Mouse (Mus musculus) lung, embryonic 15.5 days (tissue): ENCODE data around the gene Timm17a. TPM values are rescaled to one million over a fixed set of nuclear protein-coding genes. Genes with fewer than 3 reads are reported as not detected.

Experiments
- ATAC-seq: fragments of 200-750 bp; cut with Nextera tagmentation; 2 replicates; pipeline ENCODE4 v1.8.0; 2017; ENCODE audit warnings: moderate number of reproducible peaks, borderline replicate concordance; ENCODE audit not compliant: low FRiP score, low TSS enrichment; ENCODE audit errors: extremely low read depth
- H3K27ac ChIP-seq: fragments of 300-500 bp; sonication (generic); 2 replicates; pipeline ENCODE4 v1.5.1; 2015; ENCODE audit warnings: moderate library complexity, mild to moderate bottlenecking, inconsistent platforms
- H3K27me3 ChIP-seq: fragments of 300-500 bp; sonication (generic); 2 replicates; pipeline ENCODE4 v1.6.1; 2015; ENCODE audit warnings: inconsistent platforms
- H3K36me3 ChIP-seq: fragments of 300-500 bp; sonication (generic); 2 replicates; pipeline ENCODE4 v1.6.1; 2015; ENCODE audit warnings: inconsistent platforms
- H3K4me1 ChIP-seq: fragments of 300-500 bp; sonication (generic); 2 replicates; pipeline ENCODE4 v1.6.1; 2015; ENCODE audit warnings: inconsistent platforms
- H3K4me2 ChIP-seq: fragments of 300-500 bp; sonication (generic); 2 replicates; pipeline ENCODE4 v1.6.1; 2015; ENCODE audit warnings: inconsistent platforms, mild to moderate bottlenecking, moderate library complexity
- H3K4me3 ChIP-seq: fragments of 300-500 bp; sonication (generic); 2 replicates; pipeline ENCODE4 v1.5.1; 2015; ENCODE audit warnings: mild to moderate bottlenecking, inconsistent platforms
- H3K9ac ChIP-seq: fragments of 300-500 bp; sonication (generic); 2 replicates; pipeline ENCODE4 v1.6.1; 2015; ENCODE audit warnings: inconsistent platforms
- H3K9me3 ChIP-seq: fragments of 300-500 bp; sonication (generic); 2 replicates; pipeline ENCODE4 v1.6.1; 2016; ENCODE audit warnings: inconsistent platforms
- WGBS: fragments of 180-500 bp; shearing (Covaris S2); methylation state at CpG from one replicate; pipeline ENCODE4 v1.1.7; 2015; 5-methylcytosine and 5-hydroxymethylcytosine counted together
- polyA plus RNA-seq: library from polyadenylated mRNA; unstranded; fragments of >200 nt; fragmentation: Nextera tagmentation; extraction: Ambion mirVana; gene quantifications from 2 replicates; pipeline ENCODE4 v1.2.1, GENCODE M21; 2015

Timm17a gene
- polyA plus RNA-seq, 1 experiment from 2014 or later = 186 TPM

DNA sequence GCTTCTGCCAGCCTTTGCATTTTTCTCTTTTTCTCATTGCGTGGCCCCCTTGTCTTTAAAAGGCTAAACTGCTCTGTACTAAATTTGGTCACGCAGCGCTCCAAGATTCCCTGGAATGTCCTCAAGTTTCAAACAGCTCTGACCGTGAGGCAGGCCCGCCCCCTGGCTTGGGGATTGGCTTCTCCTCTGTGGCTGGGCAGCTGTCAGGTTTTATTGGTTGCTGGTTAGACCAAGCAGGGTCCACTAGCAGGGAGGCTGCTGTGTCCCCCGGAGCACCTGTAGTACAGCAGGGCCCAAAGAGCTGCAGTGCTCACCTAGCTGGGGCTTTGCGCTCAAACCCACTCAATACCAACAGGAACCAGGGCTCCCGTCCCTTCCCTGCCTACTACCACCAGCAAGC lies 11.0 kb upstream of the Timm17a start, which contains the start of gene Lmod1:
TSS of gene Lmod1 (plus strand) at position 237 of the 400 bp plus-strand sequence.
- H3K9ac ChIP-seq = peak within 1 kb of the TSS; percentile 10; the same call in 1 of the 2 replicates
- WGBS = 9% methylated on average over 8 of the region's 8 CpGs
- H3K9me3 ChIP-seq = no peaks in the 10 kb centered on the region
- no peaks in the 10 kb centered on the region for H3K36me3 ChIP-seq
- H3K4me1 ChIP-seq = peaks cover 5% of the 10 kb centered on the region; the same call in 1 of the 2 replicates
- peak within 1 kb of the TSS; percentile 25 for H3K4me3 ChIP-seq
- H3K27me3 ChIP-seq = 0 out of 2 replicates have a peak, but pooled peaks cover 4% of the 10 kb centered on the region
- peak within 1 kb of the TSS; percentile 76 for H3K27ac ChIP-seq
- peak within 1 kb of the TSS; percentile 48 for H3K4me2 ChIP-seq
- peak; percentile 89 for ATAC-seq

GRCm38 (mm10) chr1:135323367-135323901 lies 9.9 kb upstream of the Timm17a start:
- Histone ChIP-seq H3K9ac (no peak overlapping the region), H3K4me3 (no peak overlapping the region), H3K27me3 (0 out of 2 replicates have a peak, but pooled peaks cover 4% of the 10 kb centered on the region), H3K4me2 (no peak overlapping the region), H3K36me3 (no peaks in the 10 kb centered on the region), H3K4me1 (peaks cover 5% of the 10 kb centered on the region; the same call in 1 of the 2 replicates), H3K9me3 (no peaks in the 10 kb centered on the region), H3K27ac (no peak overlapping the region)
- ATAC-seq = no peak
- WGBS = 69% methylated on average over 7 of the region's 7 CpGs

DNA sequence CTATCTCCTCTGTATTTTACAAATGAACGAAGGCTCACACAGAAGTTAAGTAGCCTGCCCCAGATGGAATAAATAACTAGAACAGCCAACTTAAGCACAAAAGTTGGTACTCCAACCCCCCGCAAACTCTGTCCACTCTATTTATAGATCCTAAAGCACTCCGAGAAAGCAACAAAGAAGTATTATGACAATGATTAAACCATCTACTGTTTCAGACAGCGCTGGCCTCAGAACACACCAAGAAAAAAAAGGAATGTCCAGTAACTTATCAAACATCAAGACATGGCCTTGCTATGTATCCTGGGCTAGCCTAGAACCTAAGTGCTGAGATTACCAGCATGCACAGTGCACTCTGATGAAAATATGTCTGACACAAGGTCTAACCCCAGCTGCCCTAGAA lies 1.4 kb downstream of the Timm17a start:
- Histone ChIP-seq H3K4me2 (peak overlapping the region; percentile 83), H3K9ac (peak overlapping the region; percentile 94; the same call in 1 of the 2 replicates), H3K27me3 (no peaks in the 10 kb centered on the region), H3K9me3 (no peaks in the 10 kb centered on the region), H3K4me3 (peak overlapping the region; percentile 73), H3K36me3 (peaks cover 28% of the 10 kb centered on the region), H3K27ac (no peak overlapping the region), H3K4me1 (peaks cover 22% of the 10 kb centered on the region)
- ATAC-seq = no peak
- 79% methylated on average over 4 of the region's 4 CpGs for WGBS

DNA sequence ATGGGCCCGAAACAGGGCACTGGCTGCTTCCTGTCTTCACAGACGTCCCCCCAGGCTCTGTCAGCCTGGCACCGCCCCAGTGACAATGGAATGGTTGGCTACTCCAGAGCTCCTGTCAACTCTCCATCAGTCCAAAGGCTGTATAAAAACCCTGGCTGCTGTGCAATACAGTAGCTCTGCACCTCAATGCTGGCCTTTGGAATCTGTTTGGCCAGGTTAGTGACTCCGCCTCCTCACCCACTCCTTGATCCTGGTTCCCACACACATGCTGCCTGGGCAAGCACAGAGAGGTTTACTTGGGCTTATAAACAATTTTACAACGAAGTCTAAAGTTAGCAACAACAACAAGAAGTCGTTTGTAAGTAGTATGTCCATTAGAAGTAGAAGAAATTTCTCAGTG lies 2.2 kb downstream of the Timm17a start:
- H3K27ac ChIP-seq = no peak overlapping the region
- no peak overlapping the region for H3K9ac ChIP-seq
- 71% methylated on average over 6 of the region's 6 CpGs for WGBS
- no peak for ATAC-seq
- peaks cover 35% of the 10 kb centered on the region for H3K36me3 ChIP-seq
- H3K4me1 ChIP-seq = peaks cover 22% of the 10 kb centered on the region
- H3K9me3 ChIP-seq = no peaks in the 10 kb centered on the region
- no peaks in the 10 kb centered on the region for H3K27me3 ChIP-seq
- H3K4me2 ChIP-seq = no peak overlapping the region
- H3K4me3 ChIP-seq = no peak overlapping the region

- H3K9ac ChIP-seq = no peak overlapping the region
- no peak for ATAC-seq
- no peak overlapping the region for H3K27ac ChIP-seq
- no peaks in the 10 kb centered on the region for H3K9me3 ChIP-seq
- H3K27me3 ChIP-seq = no peaks in the 10 kb centered on the region
- H3K4me3 ChIP-seq = no peak overlapping the region
- no peaks in the 10 kb centered on the region for H3K4me1 ChIP-seq
- no peak overlapping the region for H3K4me2 ChIP-seq
- WGBS = 69% methylated on average over 5 of the region's 5 CpGs
- H3K36me3 ChIP-seq = peaks cover 13% of the 10 kb centered on the region; the same call in 1 of the 2 replicates
These were observed 22.7 kb downstream of the Timm17a start for GRCm38 (mm10) chr1:135290908-135291307.

DNA sequence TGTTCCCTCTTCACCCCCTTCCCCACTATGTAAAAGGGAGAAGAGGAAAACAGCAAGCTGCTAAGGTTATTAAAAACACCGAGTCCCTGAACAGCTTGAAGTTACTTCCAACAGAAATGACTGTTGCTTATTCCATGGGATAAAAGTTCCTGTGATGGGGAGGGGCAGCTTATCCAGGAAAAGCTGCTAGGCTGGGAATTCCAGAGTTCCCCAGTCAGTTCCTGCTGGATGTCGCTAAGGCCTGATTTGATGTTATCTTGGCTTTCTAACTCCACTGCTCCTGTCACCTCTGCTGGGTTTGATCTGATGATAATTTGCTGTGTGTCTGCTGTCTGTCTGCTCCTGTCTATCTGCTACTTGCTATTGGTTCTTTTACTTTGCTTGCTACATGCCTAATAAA lies 27.3 kb downstream of the Timm17a start:
- no peak overlapping the region for H3K9ac ChIP-seq
- no peaks in the 10 kb centered on the region for H3K36me3 ChIP-seq
- 34% methylated on average over 2 of the region's 2 CpGs for WGBS
- no peak overlapping the region for H3K4me3 ChIP-seq
- H3K27ac ChIP-seq = no peak overlapping the region
- peaks cover 13% of the 10 kb centered on the region for H3K4me1 ChIP-seq
- no peak overlapping the region for H3K4me2 ChIP-seq
- no peaks in the 10 kb centered on the region for H3K9me3 ChIP-seq
- no peak for ATAC-seq
- H3K27me3 ChIP-seq = no peaks in the 10 kb centered on the region

- H3K4me1 ChIP-seq = peaks cover 22% of the 10 kb centered on the region
- H3K27ac ChIP-seq = peak within 1 kb of the TSS; percentile 87
- WGBS = under 1% methylated on average over 39 of the region's 39 CpGs
- H3K4me2 ChIP-seq = peak within 1 kb of the TSS; percentile 82
- no peaks in the 10 kb centered on the region for H3K9me3 ChIP-seq
- H3K9ac ChIP-seq = peak within 1 kb of the TSS; percentile 73
- H3K4me3 ChIP-seq = peak within 1 kb of the TSS; percentile 63
- H3K27me3 ChIP-seq = no peaks in the 10 kb centered on the region
- ATAC-seq = peak; percentile 90
- H3K36me3 ChIP-seq = 0 out of 2 replicates have a peak, but pooled peaks cover 3% of the 10 kb centered on the region
These were observed 29.7 kb downstream of the Timm17a start, which contains the start of gene Rnpep for GRCm38 (mm10) chr1:135283826-135284291. TSS of gene Rnpep (minus strand) at chr1:135284084.

DNA sequence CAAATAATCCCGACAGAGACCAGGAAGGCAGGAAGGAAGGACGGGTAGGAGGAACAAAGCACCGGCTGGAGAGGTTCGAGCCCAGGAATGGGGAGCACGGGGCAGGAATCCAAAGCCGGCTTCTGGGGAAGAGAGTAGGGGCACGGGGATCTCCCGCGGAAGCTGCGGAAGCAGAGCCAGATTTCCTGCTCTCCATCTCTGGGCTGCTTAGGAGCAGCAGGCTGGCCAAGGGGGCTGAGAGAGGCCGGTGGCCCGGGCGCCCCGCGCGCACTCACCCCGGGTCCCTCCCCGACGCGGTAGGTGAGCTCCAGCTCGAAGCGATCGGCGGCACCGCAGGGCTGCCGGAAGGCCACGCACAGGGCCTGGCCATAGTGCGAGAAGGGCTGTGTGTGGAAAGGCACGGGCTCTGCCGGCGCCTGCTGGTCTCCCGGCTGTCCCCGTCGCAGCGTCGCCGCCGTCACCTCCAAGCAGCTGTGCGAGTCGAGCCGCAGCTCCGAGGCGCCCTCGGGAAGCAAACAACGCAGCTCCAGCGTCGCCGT lies 30.2 kb downstream of the Timm17a start:
- Histone ChIP-seq H3K9ac (peak overlapping the region; percentile 73), H3K4me2 (peak overlapping the region; percentile 82), H3K27me3 (no peaks in the 10 kb centered on the region), H3K36me3 (peaks cover 7% of the 10 kb centered on the region; the same call in 1 of the 2 replicates), H3K27ac (peak overlapping the region; percentile 87), H3K4me3 (peak overlapping the region; percentile 63), H3K4me1 (peaks cover 22% of the 10 kb centered on the region), H3K9me3 (no peaks in the 10 kb centered on the region)
- under 1% methylated on average over 48 of the region's 48 CpGs for WGBS
- peak; percentile 65; the same call in 1 of the 2 replicates for ATAC-seq

- Histone ChIP-seq H3K27me3 (no peaks in the 10 kb centered on the region), H3K4me1 (peaks cover 22% of the 10 kb centered on the region), H3K9ac (peak overlapping the region; percentile 73), H3K4me2 (peak overlapping the region; percentile 82), H3K36me3 (peaks cover 14% of the 10 kb centered on the region), H3K27ac (peak overlapping the region; percentile 87), H3K4me3 (peak overlapping the region; percentile 63), H3K9me3 (no peaks in the 10 kb centered on the region)
- 25% methylated on average over 13 of the region's 13 CpGs for WGBS
- ATAC-seq = no peak
These were observed 30.9 kb downstream of the Timm17a start for GRCm38 (mm10) chr1:135282536-135283286.

DNA sequence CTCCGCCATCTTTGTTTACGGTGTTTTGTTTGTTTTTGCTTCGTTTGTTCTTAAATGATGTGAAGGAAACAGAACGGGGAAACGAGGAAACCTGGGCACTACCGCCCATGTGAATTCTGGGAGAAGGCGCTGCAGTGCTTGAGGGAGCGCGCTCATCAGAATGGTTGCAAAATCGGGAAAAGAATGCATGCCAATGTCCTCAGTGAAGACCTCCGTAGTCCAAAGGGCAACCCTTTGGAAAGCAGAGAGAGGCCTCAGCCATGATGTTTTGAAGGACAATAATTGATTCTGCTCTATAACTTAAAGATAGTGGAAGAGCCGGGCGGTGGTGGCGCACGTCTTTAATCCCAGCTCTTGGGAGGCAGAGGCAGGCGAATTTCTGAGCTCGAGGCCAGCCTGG lies 31.7 kb downstream of the Timm17a start:
- Histone ChIP-seq H3K27ac (no peak overlapping the region), H3K9ac (no peak overlapping the region), H3K36me3 (peaks cover 22% of the 10 kb centered on the region), H3K4me1 (peaks cover 22% of the 10 kb centered on the region), H3K9me3 (no peaks in the 10 kb centered on the region), H3K27me3 (no peaks in the 10 kb centered on the region), H3K4me3 (no peak overlapping the region; the same call in 1 of the 2 replicates), H3K4me2 (peak overlapping the region; percentile 82; the same call in 1 of the 2 replicates)
- ATAC-seq = no peak
- WGBS = 95% methylated on average over 17 of the region's 17 CpGs

GRCm38 (mm10) chr1:135280646-135281045 lies 32.9 kb downstream of the Timm17a start:
- WGBS = 36% methylated on average over 9 of the region's 9 CpGs
- ATAC-seq = no peak
- no peaks in the 10 kb centered on the region for H3K27me3 ChIP-seq

More at GRCm38 (mm10) chr1:135280646-135281045, 32.9 kb downstream of the Timm17a start:
- peak overlapping the region; percentile 14 for H3K4me2 ChIP-seq
- peaks cover 33% of the 10 kb centered on the region for H3K36me3 ChIP-seq
- H3K9ac ChIP-seq = no peak overlapping the region
- no peak overlapping the region for H3K4me3 ChIP-seq
- no peaks in the 10 kb centered on the region for H3K9me3 ChIP-seq
- H3K27ac ChIP-seq = no peak overlapping the region
- peaks cover 22% of the 10 kb centered on the region for H3K4me1 ChIP-seq
